Mouse (Mus musculus): Measurements from ENCODE around the gene Gm13941. TPM values are rescaled to one million over a fixed set of nuclear protein-coding genes. Genes with fewer than 3 reads are reported as not detected.

Gm13941 gene
- total RNA-seq (2017) = not detected in 2 replicates

DNA sequence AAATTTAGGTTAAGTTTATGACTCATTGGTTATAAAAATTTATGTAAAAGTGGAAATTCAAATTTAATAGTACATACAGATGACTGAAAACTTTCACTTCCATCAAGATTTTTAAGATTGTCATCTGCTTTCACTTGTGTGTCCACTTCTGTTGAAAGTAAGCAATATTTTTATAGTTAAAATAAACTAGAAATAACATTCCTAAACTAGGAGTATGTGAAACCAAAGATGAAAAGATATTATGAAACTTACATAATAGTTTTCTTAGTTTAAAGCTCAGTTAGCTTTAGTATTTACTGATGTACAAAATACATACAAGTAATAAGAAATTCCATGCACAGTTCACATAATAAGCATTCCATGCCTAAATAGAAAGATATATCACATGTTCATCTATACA lies at the start of gene Gm13941:
TSS of gene Gm13941 (minus strand) at position 101 of the 400 bp plus-strand sequence.
- ATAC-seq (ENCODE audit: extremely low read depth, insufficient number of reproducible peaks, low FRiP score, poor library complexity, severe bottlenecking) = no peak

DNA sequence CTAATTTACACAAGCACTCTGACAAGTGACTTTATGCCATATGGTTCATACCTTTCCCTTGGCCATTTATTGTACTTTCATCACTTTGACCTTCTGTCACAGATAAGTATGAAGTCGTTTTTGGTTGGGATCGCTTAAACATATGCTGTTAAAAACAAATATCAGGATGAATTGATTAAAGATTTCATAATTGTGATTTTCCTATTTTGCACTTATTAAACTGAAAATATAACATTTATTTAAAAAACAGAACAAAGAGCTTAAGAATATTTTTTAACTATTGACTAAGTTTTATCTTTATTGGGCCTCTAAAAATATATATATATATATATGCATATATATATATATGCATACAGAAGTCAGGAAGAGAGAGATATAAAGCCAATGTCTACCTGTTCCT lies 47.1 kb upstream of the Gm13941 start, which contains the start of gene Gm15130:
TSS of gene Gm15130 (minus strand) at position 101 of the 400 bp plus-strand sequence.
- no peak for ATAC-seq (ENCODE audit: extremely low read depth, insufficient number of reproducible peaks, low FRiP score, poor library complexity, severe bottlenecking)

DNA sequence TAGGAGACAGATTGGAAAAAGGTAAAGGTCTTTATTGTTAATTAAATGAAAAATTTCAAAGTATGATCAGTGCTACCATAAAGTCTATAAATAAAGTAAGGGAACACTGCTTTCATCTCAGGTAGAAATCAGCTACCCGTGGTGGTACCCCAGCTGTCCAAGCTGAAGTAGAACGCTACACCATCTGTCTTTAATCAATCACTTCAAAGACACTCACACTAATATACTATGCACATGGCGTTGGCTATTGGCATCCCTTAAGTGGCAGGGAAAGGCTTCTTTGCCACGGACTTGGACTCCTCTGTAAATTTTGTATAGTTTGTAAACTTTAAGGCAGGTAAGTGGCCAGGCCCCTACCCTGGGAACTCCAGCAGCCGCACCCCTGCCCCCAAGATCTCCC lies 30.0 kb upstream of the Gm13941 start:
- ATAC-seq (ENCODE audit: extremely low read depth, insufficient number of reproducible peaks, low FRiP score, poor library complexity, severe bottlenecking) = no peak

DNA sequence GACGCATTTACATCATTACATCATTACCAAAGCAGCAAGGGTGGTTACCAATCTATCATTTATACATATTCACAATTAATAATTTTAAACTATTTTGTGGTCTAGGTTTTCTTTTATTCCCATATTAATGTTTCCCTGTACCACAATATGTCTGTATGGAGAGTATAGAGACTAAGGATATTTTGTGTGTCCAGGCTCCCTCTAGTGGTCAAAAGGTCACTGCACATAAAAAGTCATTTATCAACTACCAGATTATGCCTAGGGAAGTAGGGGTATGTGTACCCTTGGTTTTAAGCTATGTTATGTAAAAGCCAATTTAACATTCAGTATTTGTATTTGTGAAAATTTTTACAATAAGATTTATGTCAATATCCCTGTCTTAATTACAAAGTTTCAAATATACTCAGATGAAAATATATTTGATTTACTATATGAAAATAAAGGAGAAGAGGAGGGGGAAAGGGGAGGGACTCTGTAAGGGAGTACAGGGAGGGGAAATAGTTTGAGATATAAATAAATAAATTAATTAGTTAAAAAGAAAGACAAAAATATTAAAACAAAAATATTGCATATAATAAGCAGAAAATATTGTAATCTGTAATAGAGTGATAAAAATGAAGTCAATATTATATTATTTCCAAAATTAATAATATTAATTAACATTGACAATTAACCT lies 47.1 kb downstream of the Gm13941 start:
- no peak for ATAC-seq (ENCODE audit: extremely low read depth, insufficient number of reproducible peaks, low FRiP score, poor library complexity, severe bottlenecking)

Other genes with a start within 250 kb of the Gm13941 start
- gene Ano3, start 155.1 kb downstream of the Gm13941 start, total RNA-seq (2017) = not detected in 2 replicates
- not detected in 2 replicates for gene Gm15130, start 47.0 kb upstream of the Gm13941 start, total RNA-seq (2017)
- not detected in 2 replicates for gene 4930430A15Rik, start 123.6 kb upstream of the Gm13941 start, total RNA-seq (2017)
- not detected in 2 replicates for gene Olfr1275, start 129.3 kb upstream of the Gm13941 start, total RNA-seq (2017)
- gene Olfr1276, start 148.5 kb upstream of the Gm13941 start, total RNA-seq (2017) = not detected in 2 replicates
- gene Olfr1277, start 168.1 kb upstream of the Gm13941 start, total RNA-seq (2017) = 0.12 TPM in 1 of 2 replicates, not detected in the other
- 0.58 TPM in 1 of 2 replicates, not detected in the other for gene Olfr1278, start 184.2 kb upstream of the Gm13941 start, total RNA-seq (2017)
- not detected in 2 replicates for gene Olfr1279, start 194.7 kb upstream of the Gm13941 start, total RNA-seq (2017)
- 0.12 TPM in 1 of 2 replicates, not detected in the other for gene Olfr1280, start 208.0 kb upstream of the Gm13941 start, total RNA-seq (2017)
- not detected in 2 replicates for gene Olfr1281, start 220.5 kb upstream of the Gm13941 start, total RNA-seq (2017)
- gene Olfr1282, start 230.1 kb upstream of the Gm13941 start, total RNA-seq (2017) = not detected in 2 replicates